Mouse (Mus musculus) right cerebral cortex, postnatal 36 days (tissue): ENCODE measurements around the gene Dlg2.
"Not testable (repeated sequence)": the region's sequence is repeated elsewhere in the genome, so short reads cannot be mapped to it uniquely, and the experiment has no call there.

Source experiments
- DNase-seq, 2 experiments: peaks; one replicate each; pipeline ENCODE4 v3.0.0; 2022; ENCODE audit warnings: low spot score in 2 of 2, mixed read lengths in 1 of 2

Gene Dlg2

GRCm38 (mm10) chr7:90825640-90826039 is 349.2 kb downstream of the Dlg2 start:
- DNase-seq, result no peak

GRCm38 (mm10) chr7:90841276-90841675 is 364.8 kb downstream of the Dlg2 start:
- no peak for DNase-seq

- DNase-seq, result no peak
These were observed 367.1 kb downstream of the Dlg2 start for GRCm38 (mm10) chr7:90843345-90844293.

GRCm38 (mm10) chr7:90876796-90877195 is 400.3 kb downstream of the Dlg2 start:
- not testable (repeated sequence) for DNase-seq

GRCm38 (mm10) chr7:90882740-90883139 is 406.3 kb downstream of the Dlg2 start:
- DNase-seq, result no peak

- no peak for DNase-seq
These were observed 410.0 kb downstream of the Dlg2 start for GRCm38 (mm10) chr7:90886396-90887006.

GRCm38 (mm10) chr7:90887007-90887720 is 410.7 kb downstream of the Dlg2 start:
- peak; percentile 32 to 39 for DNase-seq

GRCm38 (mm10) chr7:90927441-90927840 is 451.0 kb downstream of the Dlg2 start:
- peak; percentile 30 to 56 for DNase-seq

- no peak for DNase-seq
These were observed 464.3 kb downstream of the Dlg2 start for GRCm38 (mm10) chr7:90940726-90941125.

GRCm38 (mm10) chr7:90947073-90947472 is 470.6 kb downstream of the Dlg2 start:
- no peak for DNase-seq

GRCm38 (mm10) chr7:90949212-90949611 is 472.7 kb downstream of the Dlg2 start:
- no peak for DNase-seq

- DNase-seq, result no peak
These were observed 500.8 kb downstream of the Dlg2 start for GRCm38 (mm10) chr7:90977241-90977640.

- no peak for DNase-seq
These were observed 505.6 kb downstream of the Dlg2 start for GRCm38 (mm10) chr7:90982069-90982468.

- DNase-seq, result no peak
These were observed 534.2 kb downstream of the Dlg2 start for GRCm38 (mm10) chr7:91010655-91011054.

- DNase-seq, result no peak
These were observed 568.7 kb downstream of the Dlg2 start for GRCm38 (mm10) chr7:91044998-91045741.

- no peak for DNase-seq
These were observed 569.2 kb downstream of the Dlg2 start for GRCm38 (mm10) chr7:91045742-91046098.

GRCm38 (mm10) chr7:91063297-91064040 is 587.0 kb downstream of the Dlg2 start:
- DNase-seq, result no peak

- DNase-seq, result no peak
These were observed 595.6 kb downstream of the Dlg2 start for GRCm38 (mm10) chr7:91071751-91072707.

GRCm38 (mm10) chr7:91086071-91086470 is 609.6 kb downstream of the Dlg2 start:
- DNase-seq, result no peak
